Mouse (Mus musculus) megakaryocyte progenitor cell, adult 5-6 weeks (primary cell): ENCODE measurements around the gene Rcc2. TPM values are rescaled to one million over a fixed set of nuclear protein-coding genes. Genes with fewer than 3 reads are reported as not detected.

Experiments used
- ATAC-seq: replicated peaks from 2 replicates; pipeline ENCODE4 v1.8.0; 2016; ENCODE audit warnings: mild to moderate bottlenecking, moderate TSS enrichment, inconsistent platforms; ENCODE audit not compliant: poor library complexity
- total RNA-seq, 2 experiments: library from RNA; stranded (forward) in 1 of 2; stranded (reverse) in 1 of 2; fragments of 157-497, 149-512 nt in 1 of 2; fragments of 200-1000 nt in 1 of 2; gene quantifications; 2 replicates each; pipeline versions ENCODE4 v1.2.3 to v1.2.4; 2015 to 2017

Rcc2 gene
- total RNA-seq, 2 experiments from 2014 or later = 76.5 to 152 TPM

- peak; percentile 64 for ATAC-seq
Observed at GRCm38 (mm10) chr4:140684141-140684871, 16.0 kb upstream of the Rcc2 start.

DNA sequence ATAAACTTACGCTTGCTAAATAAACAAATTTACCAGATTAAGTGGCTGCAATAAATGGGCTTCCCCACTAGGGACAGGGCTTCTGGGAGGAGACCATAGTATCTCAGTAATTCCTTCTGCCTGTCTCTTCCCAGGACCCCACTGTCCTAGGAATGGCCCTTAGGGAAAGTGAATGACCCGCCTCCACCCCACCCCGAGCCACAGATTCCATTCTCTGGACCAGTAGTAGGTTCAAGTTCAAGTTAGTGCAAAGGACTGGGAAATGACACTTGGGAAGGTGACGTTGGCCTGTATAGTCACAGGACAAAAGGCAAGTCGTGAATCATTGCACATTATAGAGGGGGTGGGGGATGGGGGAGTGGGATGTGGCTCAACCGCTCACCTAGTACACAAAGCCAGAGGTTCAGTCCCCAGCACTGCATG lies 15.4 kb upstream of the Rcc2 start:
- ATAC-seq = peak; percentile 26

GRCm38 (mm10) chr4:140688044-140688825 lies 12.1 kb upstream of the Rcc2 start:
- no peak for ATAC-seq

DNA sequence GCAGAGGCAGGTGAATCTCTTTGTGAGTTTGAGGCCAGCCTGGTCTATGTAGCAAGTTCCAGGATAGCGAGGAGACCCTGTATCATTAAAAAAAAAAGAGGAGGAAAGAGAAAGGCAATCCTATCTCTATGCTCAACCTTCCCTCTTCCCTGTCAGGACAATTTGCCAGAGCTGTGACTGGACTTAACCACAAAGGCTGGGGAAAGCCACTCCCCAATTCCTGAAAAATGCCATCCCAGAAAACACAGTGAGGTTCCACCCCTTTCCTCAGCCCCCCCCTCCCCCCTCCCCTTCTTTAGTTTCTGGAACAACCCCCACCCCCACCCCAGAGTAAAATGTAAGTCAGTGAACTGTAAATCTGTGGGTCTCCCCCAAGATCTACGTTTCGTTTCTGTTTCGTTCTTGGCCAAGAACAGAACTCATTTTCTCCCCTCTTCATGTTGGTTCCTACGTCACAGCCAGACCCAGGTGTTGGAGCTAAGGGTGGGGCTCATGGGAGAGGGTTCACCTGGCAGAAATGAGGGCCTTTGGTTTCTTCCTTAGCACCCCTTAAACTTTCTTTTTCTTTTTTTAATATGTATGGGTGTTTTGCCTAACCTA lies 11.4 kb upstream of the Rcc2 start:
- no peak for ATAC-seq

DNA sequence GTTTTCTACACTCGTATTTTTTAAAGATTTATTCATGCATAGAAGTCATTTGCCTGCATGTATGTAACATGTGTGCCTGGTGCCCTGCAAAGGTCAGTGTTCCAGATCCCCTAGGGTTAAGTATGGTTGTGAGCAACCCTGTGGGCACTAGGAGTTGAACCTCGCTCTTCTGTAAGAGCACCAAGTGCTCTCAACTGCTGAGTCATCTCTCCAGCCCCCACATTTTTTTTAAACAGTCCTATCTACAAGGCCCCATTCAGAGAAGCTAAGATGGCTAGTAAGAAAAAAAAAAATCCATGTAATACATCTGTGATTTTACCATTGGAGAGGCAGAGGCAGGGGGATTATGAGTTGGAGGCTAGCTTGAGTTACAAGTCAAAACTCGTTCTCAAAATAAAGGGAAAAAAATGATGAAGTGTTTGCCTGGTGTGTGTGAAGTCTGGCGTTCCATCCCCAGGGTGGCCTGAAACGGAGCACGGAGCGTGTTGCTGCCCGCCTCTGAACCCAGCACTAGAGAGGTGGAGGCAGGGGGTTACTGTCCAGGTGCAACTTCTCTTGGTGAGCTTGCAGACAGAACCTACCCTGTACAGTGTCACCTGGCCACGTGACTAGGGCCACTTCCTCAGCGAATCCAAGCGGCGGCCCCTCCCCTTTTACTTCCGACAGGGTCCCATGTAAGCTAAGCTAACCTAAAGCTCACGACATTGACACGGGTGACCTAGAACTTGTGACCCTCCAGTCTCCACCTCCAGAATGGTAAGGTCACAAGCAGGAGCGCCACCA lies 10.3 kb upstream of the Rcc2 start:
- peak; percentile 62 for ATAC-seq

DNA sequence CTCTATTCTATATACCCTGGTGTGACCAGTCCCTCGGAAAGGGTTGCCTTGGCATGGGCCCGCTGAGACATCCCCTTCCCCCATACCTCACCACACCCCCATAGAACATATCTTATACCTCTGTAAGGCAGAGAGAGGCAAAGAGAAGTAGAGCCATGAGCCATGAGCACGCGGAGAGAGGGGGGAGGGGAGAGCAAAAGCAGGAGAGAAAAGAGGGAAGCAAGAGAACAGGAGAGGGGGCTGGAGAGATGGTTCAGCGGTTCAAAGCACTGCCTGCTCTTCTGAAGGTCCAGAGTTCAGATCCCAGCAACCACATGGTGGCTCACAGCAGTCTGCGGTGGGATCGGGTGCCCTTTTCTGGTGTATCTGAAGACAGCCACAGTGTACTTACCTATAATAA lies 8.9 kb upstream of the Rcc2 start:
- no peak for ATAC-seq

DNA sequence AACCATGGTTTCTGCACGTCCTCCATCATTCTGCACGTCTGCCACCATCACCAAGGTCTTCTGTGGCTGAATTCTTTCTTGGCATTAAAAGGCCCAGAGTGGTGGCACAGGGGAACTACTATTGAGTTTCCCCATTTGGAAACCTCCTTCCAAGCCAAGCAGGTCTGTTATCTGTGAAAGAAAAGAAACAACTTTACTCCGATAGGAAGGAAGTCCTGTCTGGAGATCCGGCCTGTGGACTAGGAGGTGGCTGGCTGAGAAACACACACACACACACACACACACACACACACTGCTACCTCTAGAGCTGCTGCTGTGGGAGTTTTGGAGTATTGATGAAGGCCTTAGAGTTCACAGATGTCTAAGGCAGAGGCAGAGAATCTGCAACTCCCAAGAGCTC lies 6.8 kb upstream of the Rcc2 start:
- peak; percentile 24; the same call in 1 of the 2 replicates for ATAC-seq

DNA sequence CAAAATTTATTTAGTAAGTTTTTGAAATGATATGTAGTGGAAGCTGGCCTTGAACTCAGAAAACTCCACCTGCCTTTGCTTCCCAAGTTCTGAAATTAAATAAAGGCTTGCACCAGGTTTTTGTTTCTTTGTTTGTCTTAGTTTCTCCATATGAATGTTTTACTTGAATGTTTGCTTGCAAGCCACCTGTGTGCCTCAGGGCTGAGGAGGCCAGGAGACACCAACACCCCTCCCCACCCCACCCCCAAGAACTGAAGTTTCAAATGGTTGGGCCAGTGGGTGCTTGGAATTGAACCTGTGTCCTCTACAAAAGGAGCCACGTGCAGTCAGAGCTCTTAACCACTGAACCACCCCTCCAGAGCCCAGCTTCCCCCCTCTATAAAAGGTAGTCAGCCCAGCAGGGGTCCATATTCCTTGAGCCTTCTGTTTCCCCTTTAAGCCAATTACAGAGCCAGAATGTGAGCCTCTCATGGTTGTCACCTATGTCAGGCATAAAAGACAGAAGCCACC lies 5.7 kb upstream of the Rcc2 start:
- no peak for ATAC-seq

DNA sequence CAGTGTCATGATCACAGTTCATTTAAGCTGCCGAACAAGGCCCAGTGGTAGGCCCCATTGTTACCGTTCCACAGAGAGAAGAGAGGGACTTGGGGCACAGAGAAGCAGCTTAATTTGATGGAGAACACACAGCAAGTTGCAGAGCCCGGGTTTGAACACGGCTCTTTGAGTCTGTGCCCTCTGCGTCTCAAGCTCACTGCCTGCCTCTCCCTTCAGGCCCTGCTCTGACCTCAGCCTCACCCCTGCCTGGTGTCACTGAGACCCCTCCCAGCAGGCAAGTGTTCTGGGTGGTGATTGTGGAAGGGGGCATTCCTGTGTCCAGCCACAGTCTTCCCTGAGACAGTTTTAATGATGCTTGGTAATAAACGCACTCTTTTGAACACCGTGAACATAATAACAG lies 5.2 kb upstream of the Rcc2 start:
- no peak for ATAC-seq

DNA sequence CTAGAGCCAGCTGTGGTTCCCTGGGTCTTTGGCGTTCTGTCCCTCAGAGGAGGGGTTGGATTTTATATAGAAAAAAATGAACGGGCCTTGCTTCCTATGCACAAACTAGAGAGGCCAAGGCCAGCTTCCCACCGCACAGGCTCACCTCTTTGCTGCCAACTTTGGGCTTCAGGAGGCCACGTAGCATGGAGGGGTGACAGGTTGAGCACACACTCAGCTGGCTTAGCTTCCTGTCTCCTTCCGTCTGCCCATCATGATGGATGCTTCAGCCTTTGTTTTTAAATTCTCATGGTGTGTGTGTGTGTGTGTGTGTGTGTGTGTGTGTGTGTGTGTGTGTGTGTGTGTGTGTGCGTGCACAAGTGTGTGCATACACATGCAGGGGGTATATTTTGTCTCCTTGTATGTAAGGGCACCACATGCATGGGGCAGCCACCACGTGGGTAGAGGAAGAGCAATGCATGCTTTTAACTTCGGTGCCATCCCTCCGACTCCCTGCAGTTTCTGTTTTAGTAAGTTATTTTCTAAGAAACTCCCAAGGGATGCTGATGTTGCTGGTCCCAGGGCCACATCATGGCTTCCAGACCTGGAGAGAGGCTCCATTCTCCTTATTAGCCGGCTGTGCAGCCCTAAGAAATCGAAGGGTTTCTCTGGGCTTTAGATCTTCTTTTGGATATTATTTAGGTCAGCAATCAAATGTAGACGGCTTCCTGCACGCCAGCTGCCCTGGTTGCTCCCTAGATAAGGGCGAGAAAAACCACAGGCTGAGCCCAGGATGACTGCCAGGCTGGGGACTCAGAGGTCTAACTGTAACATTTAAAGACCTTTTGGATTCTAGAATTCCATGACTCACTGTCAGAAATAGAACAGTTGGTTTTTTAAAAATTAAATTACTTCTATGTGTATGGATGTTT lies 4.4 kb upstream of the Rcc2 start:
- peak; percentile 40 for ATAC-seq

DNA sequence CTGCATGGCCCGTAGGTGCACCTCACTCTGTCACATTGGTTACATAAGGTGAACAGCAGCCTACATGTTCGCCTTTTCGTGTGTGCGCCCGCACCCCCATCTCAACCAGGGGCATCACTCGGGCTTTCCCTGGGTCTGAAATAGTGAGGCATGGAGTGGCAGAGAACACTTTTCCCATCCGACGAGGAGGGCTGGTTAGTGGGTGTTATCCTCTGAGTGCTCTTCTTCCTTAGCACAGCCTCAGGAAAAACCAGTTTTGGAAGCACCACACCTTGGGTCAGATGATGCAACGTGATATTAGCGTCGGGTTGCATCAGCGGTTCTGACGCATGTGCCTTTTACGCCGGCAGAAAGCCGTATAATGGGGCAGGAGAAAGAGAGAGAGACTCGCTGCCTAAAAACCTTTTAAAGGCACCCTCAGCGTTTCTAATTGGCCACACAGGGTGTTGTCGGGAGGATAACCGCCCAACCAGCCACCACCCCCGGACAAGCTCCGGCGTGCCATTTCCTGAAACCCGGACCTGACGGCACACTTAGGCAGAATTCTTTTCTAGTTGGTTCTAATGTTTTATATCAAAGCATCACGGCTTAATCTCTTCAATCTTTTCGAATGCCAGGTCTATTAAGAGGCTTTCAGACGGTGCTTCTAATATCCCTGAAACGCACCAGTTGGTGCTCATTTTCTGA lies 757 bp upstream of the Rcc2 start:
- ATAC-seq = peak; percentile 60

- ATAC-seq = peak; percentile 41
Observed at GRCm38 (mm10) chr4:140701049-140701715, 841 bp downstream of the Rcc2 start.

- peak; percentile 7; the same call in 1 of the 2 replicates for ATAC-seq
Observed at GRCm38 (mm10) chr4:140701716-140702561, 1.6 kb downstream of the Rcc2 start.

- ATAC-seq = peak; percentile 18
Observed at GRCm38 (mm10) chr4:140702611-140703327, 2.4 kb downstream of the Rcc2 start.

DNA sequence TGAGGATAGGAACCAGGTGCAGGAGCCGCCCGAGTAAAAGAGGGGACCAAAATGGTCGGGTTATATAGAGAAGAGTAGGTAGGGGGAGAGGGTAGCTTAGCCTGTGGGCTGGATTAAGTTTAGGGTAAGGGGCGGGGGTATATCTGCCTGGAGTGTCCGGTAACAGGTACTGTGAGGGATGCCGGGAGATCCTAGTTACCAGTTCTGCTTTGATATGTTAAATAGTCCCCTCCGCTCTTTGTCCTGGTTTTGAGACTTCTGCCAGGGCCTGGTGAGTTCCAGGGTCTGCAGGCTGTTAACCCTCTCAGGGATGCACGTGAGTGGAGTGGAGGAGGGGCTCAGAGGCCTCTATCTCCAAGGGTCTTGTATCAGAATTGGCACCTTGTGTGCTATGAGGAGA lies 3.3 kb downstream of the Rcc2 start:
- no peak for ATAC-seq

- no peak for ATAC-seq
Observed at GRCm38 (mm10) chr4:140704166-140704565, 3.8 kb downstream of the Rcc2 start.

DNA sequence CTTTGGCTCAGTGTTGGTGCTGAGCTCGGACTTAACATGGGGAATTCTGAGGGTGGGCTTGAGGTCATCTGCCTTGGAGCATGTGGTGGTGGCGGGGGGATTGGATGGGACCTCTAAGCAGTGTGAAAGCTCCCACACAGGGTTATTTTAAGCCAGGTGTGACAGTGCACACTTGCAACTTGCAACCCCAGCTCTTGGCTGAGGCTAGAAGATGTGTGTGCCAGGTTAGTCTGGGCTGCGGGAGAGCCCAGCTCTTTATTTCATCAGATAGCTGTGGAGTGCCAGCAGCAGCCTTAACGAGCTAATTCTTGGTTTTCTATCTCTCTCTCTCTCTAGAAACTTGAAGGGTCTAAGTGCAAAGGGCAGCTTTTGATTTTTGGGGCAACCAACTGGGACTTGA lies 7.3 kb downstream of the Rcc2 start:
- ATAC-seq = no peak
